Mouse (Mus musculus): Measurements from ENCODE around the gene Hnrnpm. TPM values are rescaled to one million over a fixed set of nuclear protein-coding genes. Genes with fewer than 3 reads are reported as not detected.

Gene Hnrnpm
- total RNA-seq, 2 experiments from 2014 or later, result 136 to 171 TPM

GRCm38 (mm10) chr17:33599836-33600475 lies 86.7 kb downstream of the Hnrnpm start:
- no peak for DNase-seq

- DNase-seq, result no peak
Observed at GRCm38 (mm10) chr17:33598506-33598905, 88.2 kb downstream of the Hnrnpm start.

- no peak for DNase-seq
Observed at GRCm38 (mm10) chr17:33597271-33597670, 89.4 kb downstream of the Hnrnpm start.

Other genes starting within 250 kb of the Hnrnpm start
- gene Adamts10, start 162.7 kb downstream of the Hnrnpm start, total RNA-seq (2021), result 10 to 100 TPM; 22.3 to 29.7 TPM
- gene Myo1f, start 131.2 kb downstream of the Hnrnpm start, total RNA-seq (2021), result 1 to 10 TPM; 2.1 to 3.3 TPM
- gene Zfp414, start 57.8 kb downstream of the Hnrnpm start, total RNA-seq (2021), result 10 to 100 TPM; 28.9 to 35.3 TPM
- under 1 TPM in 1 of 2 experiments, not detected in 1; 0.56 TPM for gene Pram1, start 48.8 kb downstream of the Hnrnpm start, total RNA-seq (2021)
- gene March2, start 31.8 kb upstream of the Hnrnpm start, total RNA-seq (2021), result 100 to 1,000 TPM in 1 of 2 experiments, 10 to 100 TPM in 1; 92.9 to 119 TPM
- 100 to 1,000 TPM; 231 to 299 TPM for gene Rab11b, start 73.7 kb upstream of the Hnrnpm start, total RNA-seq (2021)
- 100 to 1,000 TPM in 1 of 2 experiments, 10 to 100 TPM in 1; 62.7 to 110 TPM for gene Angptl4, start 95.0 kb upstream of the Hnrnpm start, total RNA-seq (2021)
- 10 to 100 TPM; 72.2 to 90.5 TPM for gene Kank3, start 123.7 kb upstream of the Hnrnpm start, total RNA-seq (2021)
- gene Rps28, start 137.7 kb upstream of the Hnrnpm start, total RNA-seq (2021), result 1,000 to 10,000 TPM; 1,486 to 1,511 TPM
- gene Ndufa7, start 137.7 kb upstream of the Hnrnpm start, total RNA-seq (2021), result 100 to 1,000 TPM; 432 to 487 TPM
- 10 to 100 TPM; 30.8 to 47.3 TPM for gene Cd320, start 156.2 kb upstream of the Hnrnpm start, total RNA-seq (2021)
- not detected for gene Gm7029, start 187.0 kb upstream of the Hnrnpm start, total RNA-seq (2021)
- gene Kifc1, start 203.8 kb upstream of the Hnrnpm start, total RNA-seq (2021), result 1 to 10 TPM; 3.3 to 4.4 TPM
- gene Platr17, start 218.3 kb upstream of the Hnrnpm start, total RNA-seq (2021), result not detected
- 10 to 100 TPM; 29.2 to 30.2 TPM for gene Daxx, start 222.6 kb upstream of the Hnrnpm start, total RNA-seq (2021)
- 100 to 1,000 TPM; 178 to 181 TPM for gene Tapbp, start 229.0 kb upstream of the Hnrnpm start, total RNA-seq (2021)
- 10 to 100 TPM; 26.5 to 36.1 TPM for gene Zbtb22, start 229.0 kb upstream of the Hnrnpm start, total RNA-seq (2021)
- 10 to 100 TPM; 37.0 to 45.9 TPM for gene Rgl2, start 242.7 kb upstream of the Hnrnpm start, total RNA-seq (2021)

All from adrenal gland, postnatal 36 days (tissue).